Mouse (Mus musculus) brain, embryonic 14.5 days (tissue): ENCODE results near the gene Cd59a.

Experiments used
- CTCF ChIP-seq: fragments of 200-500 bp; IDR thresholded peaks from 2 replicates; pipeline ENCODE4 v1.5.1; 2012; ENCODE audit warnings: inconsistent platforms, mild to moderate bottlenecking, moderate library complexity, borderline replicate concordance; ENCODE audit not compliant: insufficient read depth, insufficient read length; ENCODE audit errors: extremely low read depth
- POLR2A ChIP-seq: fragments of 200-500 bp; IDR thresholded peaks from 2 replicates; pipeline ENCODE4 v1.6.1; 2012; ENCODE audit warnings: mild to moderate bottlenecking, inconsistent platforms, borderline replicate concordance; ENCODE audit not compliant: poor library complexity, insufficient read depth, insufficient read length, severe bottlenecking; ENCODE audit errors: extremely low read depth

DNA sequence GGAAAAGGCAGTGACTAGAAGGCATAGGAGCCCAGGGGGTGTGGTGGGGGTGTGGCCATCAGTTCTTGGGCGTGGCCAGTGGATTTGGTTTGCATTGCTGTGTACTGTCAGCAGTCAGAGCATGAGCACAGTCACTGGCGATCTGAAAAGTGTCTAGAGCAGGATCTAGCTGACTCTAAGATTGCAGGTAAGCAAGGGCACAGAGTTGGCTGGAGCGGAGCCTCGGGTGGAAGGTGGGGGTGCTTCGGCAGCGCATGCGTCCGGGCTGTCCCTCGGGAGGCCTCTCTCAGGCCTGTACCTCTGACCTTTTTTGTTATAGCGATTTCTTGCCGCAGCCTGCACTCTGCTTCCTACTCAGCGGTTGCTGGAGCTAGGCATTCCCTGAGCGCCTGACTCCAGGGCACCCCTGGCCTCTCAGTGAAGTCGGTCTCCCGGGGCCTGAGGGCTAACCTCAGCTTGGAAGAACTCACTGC is at the start of gene Cd59a:
- no peak for TF ChIP-seq CTCF
- TF ChIP-seq POLR2A, result no peak
